Mouse (Mus musculus): Measurements from ENCODE around the gene Thbs3. TPM values are rescaled to one million over a fixed set of nuclear protein-coding genes. Genes with fewer than 3 reads are reported as not detected.
"Not testable (repeated sequence)": the region's sequence is repeated elsewhere in the genome, so short reads cannot be mapped to it uniquely, and the experiment has no call there.

Gene Thbs3
- polyA plus RNA-seq, 1 experiment, result not detected

DNA sequence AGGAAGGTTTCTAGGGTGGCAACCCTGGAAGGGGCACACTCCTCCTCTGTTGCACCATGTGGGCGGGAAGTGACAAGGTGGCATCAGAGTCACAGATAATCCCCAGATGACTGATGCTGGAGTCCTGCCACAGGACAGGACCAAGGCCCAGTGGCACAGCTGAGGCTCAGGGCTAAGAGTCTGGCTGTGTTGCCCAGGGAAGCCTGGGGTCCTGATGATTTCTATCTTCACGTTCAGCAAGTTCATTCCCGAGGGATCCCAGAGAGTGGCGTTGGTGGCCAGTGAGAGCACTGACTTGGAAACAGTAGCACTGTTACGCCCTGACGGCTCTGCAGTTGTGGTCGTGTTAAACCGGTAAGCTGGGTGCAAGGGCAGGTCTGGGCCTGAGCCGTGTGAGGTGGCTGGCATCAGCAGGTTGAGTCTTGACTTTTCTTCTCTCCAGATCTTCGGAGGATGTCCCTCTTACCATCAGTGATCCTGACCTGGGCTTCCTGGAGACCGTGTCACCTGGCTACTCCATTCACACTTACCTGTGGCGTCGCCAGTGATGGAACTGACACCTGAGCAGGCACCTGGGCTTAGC lies 6.8 kb upstream of the Thbs3 start:
- TF ChIP-seq POLR2A (IDR thresholded peaks at IDR 0.05; ENCODE audit: insufficient read depth, low read depth, low read length), result no peak
- TF ChIP-seq CTCF (IDR thresholded peaks at IDR 0.05; ENCODE audit: insufficient read depth, low read depth, low read length), result no peak
- 90% methylated on average over 13 of the region's 13 CpGs for WGBS

DNA sequence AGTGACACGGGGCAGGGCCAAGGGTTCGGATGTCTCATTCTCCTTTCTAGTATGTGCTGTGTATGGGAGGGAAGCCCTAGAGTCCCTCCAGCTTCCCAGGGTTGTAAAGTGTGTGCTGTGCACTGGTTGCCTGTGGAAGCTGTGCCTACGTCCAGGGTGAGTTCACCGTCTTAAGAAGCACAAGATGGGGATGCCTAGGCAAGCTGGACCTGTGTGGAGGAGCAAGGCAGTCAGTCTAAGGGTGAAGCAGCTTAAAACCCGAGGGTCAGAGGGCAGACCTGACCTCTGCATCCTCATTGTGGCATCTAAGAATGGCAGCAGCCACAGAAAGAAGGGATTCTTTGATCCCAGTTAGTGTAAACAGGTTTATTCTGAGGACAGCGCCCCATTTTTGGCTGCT lies 6.2 kb upstream of the Thbs3 start:
- no peak overlapping the region for H3K27ac ChIP-seq (ENCODE audit: insufficient read depth, low read depth, low read length)
- WGBS, result 86% methylated on average over 6 of the region's 6 CpGs
- no peak overlapping the region for H3K4me3 ChIP-seq (ENCODE audit: insufficient read depth, low read depth, low read length)
- no peak for TF ChIP-seq POLR2A (IDR thresholded peaks at IDR 0.05; ENCODE audit: insufficient read depth, low read depth, low read length)
- no peak for TF ChIP-seq CTCF (IDR thresholded peaks at IDR 0.05; ENCODE audit: insufficient read depth, low read depth, low read length)
- H3K4me1 ChIP-seq (ENCODE audit: control insufficient read depth, insufficient read depth, low read length), result no peaks in the 10 kb centered on the region

More for the DNA sequence above, 6.8 kb upstream of the Thbs3 start:
- Histone ChIP-seq H3K27ac (ENCODE audit: insufficient read depth, low read depth, low read length) (no peak overlapping the region), H3K4me3 (ENCODE audit: insufficient read depth, low read depth, low read length) (no peak overlapping the region), H3K4me1 (ENCODE audit: control insufficient read depth, insufficient read depth, low read length) (no peaks in the 10 kb centered on the region)

DNA sequence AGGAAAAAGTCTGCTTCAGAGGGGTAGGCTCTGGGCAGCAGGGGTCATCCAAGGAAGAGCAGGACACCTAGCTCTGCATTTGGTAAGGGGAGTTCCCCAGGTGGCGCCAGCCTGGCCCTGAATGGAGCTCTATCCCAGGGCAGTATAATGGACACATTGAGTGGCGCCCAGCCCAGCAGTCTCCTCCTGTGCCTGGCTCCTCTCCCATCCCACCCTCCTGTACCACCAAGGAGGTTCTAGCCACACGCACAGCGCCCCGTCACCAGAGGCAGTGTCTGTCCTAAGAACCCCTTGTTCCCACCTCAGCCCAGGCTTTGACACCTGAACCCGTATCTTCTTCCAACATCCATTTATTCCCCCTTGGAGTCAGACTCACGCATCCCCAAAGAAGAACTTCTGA lies 5.2 kb upstream of the Thbs3 start:
- no peak overlapping the region for H3K27ac ChIP-seq (ENCODE audit: insufficient read depth, low read depth, low read length)
- TF ChIP-seq POLR2A (IDR thresholded peaks at IDR 0.05; ENCODE audit: insufficient read depth, low read depth, low read length) (no peak), CTCF (IDR thresholded peaks at IDR 0.05; ENCODE audit: insufficient read depth, low read depth, low read length) (no peak)
- H3K4me1 ChIP-seq (ENCODE audit: control insufficient read depth, insufficient read depth, low read length), result no peaks in the 10 kb centered on the region
- no peak overlapping the region for H3K4me3 ChIP-seq (ENCODE audit: insufficient read depth, low read depth, low read length)
- 88% methylated on average over 7 of the region's 7 CpGs for WGBS

DNA sequence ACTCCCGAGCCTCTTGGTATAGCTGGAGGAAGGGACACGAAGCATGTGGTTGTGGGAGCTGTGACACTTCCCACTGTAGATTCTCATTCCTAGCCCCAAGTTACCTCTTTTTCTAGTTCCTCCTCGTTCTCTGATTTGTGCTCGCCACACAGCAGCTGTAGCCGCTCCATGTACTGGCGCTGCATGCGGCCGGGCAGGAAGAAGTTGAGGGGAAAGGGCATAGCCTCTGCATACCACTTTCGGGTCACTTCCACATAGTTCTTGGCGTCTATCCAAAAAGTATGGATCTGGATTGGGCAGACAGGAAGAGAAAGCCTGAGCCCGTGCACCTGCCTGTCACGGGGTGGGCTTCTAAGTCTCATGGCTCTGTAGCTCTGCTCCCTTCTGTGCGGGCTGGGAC lies 4.8 kb upstream of the Thbs3 start:
- WGBS, result 78% methylated on average over 13 of the region's 13 CpGs
- Histone ChIP-seq H3K4me1 (ENCODE audit: control insufficient read depth, insufficient read depth, low read length) (peaks cover 2% of the 10 kb centered on the region), H3K27ac (ENCODE audit: insufficient read depth, low read depth, low read length) (no peak overlapping the region), H3K4me3 (ENCODE audit: insufficient read depth, low read depth, low read length) (no peak overlapping the region)
- TF ChIP-seq CTCF (IDR thresholded peaks at IDR 0.05; ENCODE audit: insufficient read depth, low read depth, low read length) (no peak), POLR2A (IDR thresholded peaks at IDR 0.05; ENCODE audit: insufficient read depth, low read depth, low read length) (no peak)

DNA sequence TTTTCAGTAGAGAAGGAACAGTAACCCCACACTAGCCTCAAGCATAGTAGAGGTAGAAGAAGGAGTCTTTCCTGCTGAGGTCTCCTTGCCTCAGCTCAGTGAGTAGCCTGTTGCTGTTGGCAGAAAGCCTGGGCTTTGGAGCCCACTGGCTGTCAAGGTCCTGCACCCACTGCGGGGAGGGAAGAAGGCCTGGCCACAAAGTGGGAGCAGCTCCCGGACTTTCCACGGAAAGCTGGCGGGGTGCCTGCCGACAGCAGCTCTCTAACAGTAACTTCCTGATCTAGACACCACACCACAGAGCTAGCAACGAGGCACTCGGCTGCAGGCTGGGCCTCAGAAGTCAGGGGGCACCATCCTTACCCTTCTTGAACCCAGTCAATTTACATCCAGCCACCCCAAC lies 4.2 kb upstream of the Thbs3 start:
- 50% methylated on average over 7 of the region's 7 CpGs for WGBS
- Histone ChIP-seq H3K4me1 (ENCODE audit: control insufficient read depth, insufficient read depth, low read length) (peaks cover 8% of the 10 kb centered on the region), H3K4me3 (ENCODE audit: insufficient read depth, low read depth, low read length) (no peak overlapping the region), H3K27ac (ENCODE audit: insufficient read depth, low read depth, low read length) (no peak overlapping the region)
- TF ChIP-seq POLR2A (IDR thresholded peaks at IDR 0.05; ENCODE audit: insufficient read depth, low read depth, low read length) (no peak), CTCF (IDR thresholded peaks at IDR 0.05; ENCODE audit: insufficient read depth, low read depth, low read length) (no peak)

DNA sequence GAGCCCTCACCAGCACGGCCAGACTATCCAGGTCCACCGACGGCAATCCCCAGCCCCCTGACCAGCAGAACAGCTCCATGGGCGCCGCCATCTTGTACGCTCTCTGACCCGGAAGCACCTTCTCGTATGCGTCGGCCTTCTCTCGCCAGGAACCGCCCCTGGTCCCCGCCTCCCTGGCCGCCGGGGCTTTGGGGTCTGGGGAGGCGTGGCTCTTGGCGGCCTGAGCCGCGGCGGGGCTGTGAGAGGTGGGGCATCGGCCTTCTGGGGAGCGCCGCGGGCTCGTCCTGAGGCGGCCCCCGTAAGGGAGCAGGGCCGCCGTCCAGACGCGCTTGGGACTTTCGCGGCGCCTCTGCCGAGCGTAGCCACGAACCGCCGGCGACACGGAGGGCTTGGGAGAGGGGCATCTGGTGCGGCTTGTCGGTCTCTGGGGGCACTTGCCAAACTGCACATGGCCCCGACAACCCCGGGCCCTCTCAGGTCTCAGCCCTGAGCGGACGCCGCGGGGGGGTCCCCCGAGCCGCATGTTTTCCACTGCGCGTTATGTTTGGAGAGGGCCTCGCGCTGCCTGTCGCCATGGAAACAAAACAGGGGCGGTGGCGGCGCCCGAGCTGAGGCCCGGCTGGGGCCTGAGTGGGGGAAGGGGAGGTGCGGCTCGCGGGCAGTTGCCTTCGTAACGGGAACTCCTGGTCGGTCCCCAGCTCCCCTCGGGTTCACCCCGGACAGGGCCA lies 1.0 kb upstream of the Thbs3 start:
- Histone ChIP-seq H3K4me1 (ENCODE audit: control insufficient read depth, insufficient read depth, low read length) (peaks cover 9% of the 10 kb centered on the region), H3K4me3 (ENCODE audit: insufficient read depth, low read depth, low read length) (peak overlapping the region; percentile 76), H3K27ac (ENCODE audit: insufficient read depth, low read depth, low read length) (peak overlapping the region; percentile 48)
- peak; percentile 52 for TF ChIP-seq POLR2A (IDR thresholded peaks at IDR 0.05; ENCODE audit: insufficient read depth, low read depth, low read length)
- no peak for TF ChIP-seq CTCF (IDR thresholded peaks at IDR 0.05; ENCODE audit: insufficient read depth, low read depth, low read length)
- under 1% methylated on average over 69 of the region's 69 CpGs for WGBS

DNA sequence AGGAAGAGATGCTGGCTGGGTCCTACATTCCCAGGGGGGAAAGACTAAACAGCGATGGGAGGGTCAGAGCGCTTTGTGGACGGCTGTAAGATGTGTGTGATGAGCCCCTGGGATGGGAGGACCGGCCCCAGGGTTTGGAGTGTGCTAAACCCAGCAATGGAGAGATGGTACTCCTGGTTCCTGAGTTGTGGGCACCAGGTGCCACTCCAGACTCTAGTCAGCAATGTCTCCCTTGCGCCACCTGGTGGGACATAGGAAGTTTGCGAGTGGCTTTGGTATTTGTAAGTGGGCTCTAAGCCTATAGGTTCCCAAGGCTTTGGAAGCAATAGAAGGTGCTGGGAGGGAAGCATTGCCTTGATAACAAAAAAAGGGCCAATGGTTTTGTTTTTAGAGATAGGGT lies 873 bp downstream of the Thbs3 start:
- peak; percentile 42; the same call in 1 of the 2 replicates for TF ChIP-seq CTCF (IDR thresholded peaks at IDR 0.05; ENCODE audit: insufficient read depth, low read depth, low read length)
- TF ChIP-seq POLR2A (IDR thresholded peaks at IDR 0.05; ENCODE audit: insufficient read depth, low read depth, low read length), result no peak
- Histone ChIP-seq H3K4me3 (ENCODE audit: insufficient read depth, low read depth, low read length) (no peak overlapping the region), H3K4me1 (ENCODE audit: control insufficient read depth, insufficient read depth, low read length) (peaks cover 9% of the 10 kb centered on the region), H3K27ac (ENCODE audit: insufficient read depth, low read depth, low read length) (no peak overlapping the region)
- WGBS, result 1% methylated on average over 6 of the region's 6 CpGs

DNA sequence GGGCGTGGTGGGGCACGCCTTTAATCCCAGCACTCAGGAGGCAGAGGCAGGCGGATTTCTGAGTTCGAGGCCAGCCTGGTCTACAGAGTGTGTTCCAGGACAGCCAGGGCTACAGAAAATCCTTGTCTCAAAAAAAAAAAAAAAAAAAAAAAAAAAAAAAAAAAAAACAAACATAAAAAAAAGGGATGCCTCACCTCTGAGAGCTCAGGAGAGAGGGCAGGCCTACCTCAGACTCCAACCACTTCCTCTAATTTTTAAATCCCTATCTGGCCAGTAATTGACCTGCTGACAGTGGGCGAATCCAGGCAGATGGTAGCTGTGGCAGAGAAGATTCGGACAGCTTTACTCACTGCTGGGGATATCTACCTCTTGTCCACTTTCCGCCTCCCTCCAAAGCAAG lies 1.4 kb downstream of the Thbs3 start:
- H3K4me3 ChIP-seq (ENCODE audit: insufficient read depth, low read depth, low read length); H3K4me1 ChIP-seq (ENCODE audit: control insufficient read depth, insufficient read depth, low read length); H3K27ac ChIP-seq (ENCODE audit: insufficient read depth, low read depth, low read length): not testable (repeated sequence)
- 61% methylated on average over 7 of the region's 7 CpGs for WGBS

DNA sequence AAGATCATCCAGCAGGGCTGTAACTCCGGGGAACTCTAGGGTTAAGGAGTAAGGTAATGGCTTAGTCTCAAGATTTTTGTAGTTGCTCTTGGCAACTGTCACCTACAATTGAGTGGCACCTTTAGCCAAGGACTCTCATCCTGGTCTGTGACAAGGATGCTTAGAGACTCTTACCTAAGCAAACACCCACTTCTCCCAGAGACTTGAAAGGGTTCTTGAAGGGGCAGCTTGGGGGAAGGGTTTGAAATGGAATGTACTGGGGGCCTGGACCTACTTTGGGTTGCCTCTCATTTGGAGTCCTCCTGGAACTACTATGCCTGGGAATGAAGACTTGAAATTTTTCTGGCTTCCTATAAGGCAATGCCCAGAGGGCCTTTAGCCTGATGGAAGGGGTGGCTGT lies 3.3 kb downstream of the Thbs3 start:
- Histone ChIP-seq H3K4me3 (ENCODE audit: insufficient read depth, low read depth, low read length) (no peak overlapping the region), H3K4me1 (ENCODE audit: control insufficient read depth, insufficient read depth, low read length) (peaks cover 14% of the 10 kb centered on the region), H3K27ac (ENCODE audit: insufficient read depth, low read depth, low read length) (no peak overlapping the region)
- no peak for TF ChIP-seq POLR2A (IDR thresholded peaks at IDR 0.05; ENCODE audit: insufficient read depth, low read depth, low read length)
- no peak for TF ChIP-seq CTCF (IDR thresholded peaks at IDR 0.05; ENCODE audit: insufficient read depth, low read depth, low read length)
- WGBS, result 51% methylated on average over 1 of the region's 1 CpGs
